Mouse (Mus musculus): ENCODE data around the gene Hoga1.

DNA sequence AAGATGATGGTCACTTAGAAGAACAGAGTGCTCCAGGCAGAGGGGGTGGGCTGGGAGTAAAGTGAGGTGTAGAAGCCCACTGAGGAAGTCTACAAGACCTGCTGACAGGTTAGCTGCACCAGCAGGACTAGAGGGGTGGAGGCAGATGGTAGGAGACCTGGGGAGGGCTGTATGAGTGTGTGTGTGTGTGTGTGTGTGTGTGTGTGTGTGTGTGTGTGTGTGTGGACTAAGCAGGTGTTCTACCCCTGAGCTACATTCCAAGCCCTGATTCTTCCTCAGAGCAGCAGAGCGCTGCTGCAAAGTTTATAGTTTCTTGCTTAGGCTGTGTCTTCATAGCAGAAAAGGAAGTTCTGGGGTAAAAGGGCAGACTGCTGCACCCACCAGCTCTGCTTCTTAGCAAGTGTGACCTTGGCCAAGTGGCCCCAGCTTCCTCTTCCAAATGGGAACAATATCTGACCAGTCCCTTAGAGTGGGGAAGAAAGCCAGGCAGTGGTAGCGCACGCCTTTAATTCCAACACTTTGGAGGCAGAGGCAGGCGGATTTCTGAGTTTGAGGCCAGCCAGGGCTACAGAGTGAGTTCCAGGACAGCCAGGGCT, 45.6 kb upstream of the Hoga1 start:
- no peak for TF ChIP-seq POLR2A (IDR thresholded peaks at IDR 0.05; ENCODE audit: borderline replicate concordance, extremely low read depth, low read depth, low read length)
- TF ChIP-seq CTCF (IDR thresholded peaks at IDR 0.05; ENCODE audit: insufficient read depth, low read length), result no peak

All from lung, adult 2 months (tissue).